Mouse (Mus musculus) gastrocnemius, adult 8-10 months (tissue): Measurements from ENCODE around the gene Nmur2. TPM values are rescaled to one million over a fixed set of nuclear protein-coding genes. Genes with fewer than 3 reads are reported as not detected.

Experiments
- DNase-seq, 2 experiments: peaks; one replicate each; pipeline ENCODE4 v3.0.0; 2022; ENCODE audit warnings: low spot score in 2 of 2
- total RNA-seq, 4 experiments: library from RNA; stranded (reverse); gene quantifications; 2 replicates each; pipeline ENCODE4 v1.2.4; 2022

Gene Nmur2
- total RNA-seq: not detected

DNA sequence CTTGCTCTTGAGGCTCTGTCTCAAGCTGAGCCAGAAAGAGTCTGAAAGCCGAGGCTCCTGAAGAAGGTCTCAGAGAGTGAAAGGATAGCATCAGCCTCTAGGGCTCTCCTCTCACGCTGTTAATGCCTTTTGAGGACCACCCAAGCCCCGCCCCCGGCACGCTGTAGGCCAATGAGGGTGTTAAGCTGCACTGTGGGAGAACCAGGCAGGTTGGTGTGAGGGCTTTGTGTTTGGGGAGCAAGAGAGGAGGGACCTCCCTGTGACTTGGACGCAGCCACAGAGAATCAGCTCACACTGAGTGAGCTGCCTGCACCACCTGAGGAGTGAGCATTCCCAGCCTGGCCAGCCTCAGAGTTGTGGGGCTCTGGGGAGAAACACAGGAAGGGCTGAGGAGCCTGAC is at the start of gene Nmur2:
Gene Nmur2 (minus strand): TSS at position 94 of the 400 bp plus-strand sequence.
- no peak for DNase-seq

GRCm38 (mm10) chr11:56089127-56089689 is 48.4 kb upstream of the Nmur2 start:
- no peak for DNase-seq

GRCm38 (mm10) chr11:56072131-56072530 is 31.3 kb upstream of the Nmur2 start:
- no peak for DNase-seq

DNA sequence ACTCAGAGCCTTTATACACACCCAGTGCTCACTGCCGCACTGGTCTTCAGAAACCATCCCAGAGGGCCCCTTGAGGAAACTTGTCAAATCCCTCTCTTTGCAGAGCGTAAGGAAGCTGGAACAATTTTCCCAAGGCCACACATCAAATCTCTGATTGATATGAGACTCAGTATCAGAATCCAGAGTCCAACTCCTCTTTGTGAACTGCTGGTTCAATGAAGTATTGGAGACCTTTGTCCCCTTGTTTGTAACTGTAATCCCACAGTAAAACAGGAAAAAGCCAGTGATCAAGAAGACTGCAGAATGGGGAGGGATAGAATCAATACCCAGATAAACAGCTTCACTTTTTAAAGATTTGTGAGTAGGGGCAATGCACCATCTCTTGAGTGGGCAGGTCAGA is 28.8 kb upstream of the Nmur2 start:
- DNase-seq: no peak

GRCm38 (mm10) chr11:56065147-56065546 is 24.3 kb upstream of the Nmur2 start:
- DNase-seq: no peak

- no peak for DNase-seq
Measured at GRCm38 (mm10) chr11:56064575-56064974, 23.8 kb upstream of the Nmur2 start.

DNA sequence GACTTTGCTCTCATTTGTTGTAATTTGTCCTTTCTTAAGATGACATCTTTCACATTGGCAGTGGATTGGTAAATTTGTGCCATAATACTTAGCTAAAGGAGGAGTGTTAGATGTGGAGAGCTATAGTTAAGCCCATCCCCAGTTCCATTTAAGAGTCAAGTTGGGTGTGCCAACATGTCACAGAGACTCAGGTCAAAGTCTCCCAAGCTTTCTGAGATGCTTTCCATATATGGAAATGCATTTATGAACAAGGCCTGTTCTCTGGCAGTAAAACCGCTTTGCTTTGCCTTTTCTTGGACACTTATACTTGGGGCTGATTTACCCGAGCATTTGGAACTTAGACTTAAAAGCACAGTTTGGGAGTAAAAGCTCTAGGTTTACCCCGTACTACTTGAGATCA is 18.4 kb upstream of the Nmur2 start:
- DNase-seq: no peak

- no peak for DNase-seq
Measured at GRCm38 (mm10) chr11:56054439-56054838, 13.6 kb upstream of the Nmur2 start.

- no peak for DNase-seq
Measured at GRCm38 (mm10) chr11:56026854-56027253, 14.0 kb downstream of the Nmur2 start.

DNA sequence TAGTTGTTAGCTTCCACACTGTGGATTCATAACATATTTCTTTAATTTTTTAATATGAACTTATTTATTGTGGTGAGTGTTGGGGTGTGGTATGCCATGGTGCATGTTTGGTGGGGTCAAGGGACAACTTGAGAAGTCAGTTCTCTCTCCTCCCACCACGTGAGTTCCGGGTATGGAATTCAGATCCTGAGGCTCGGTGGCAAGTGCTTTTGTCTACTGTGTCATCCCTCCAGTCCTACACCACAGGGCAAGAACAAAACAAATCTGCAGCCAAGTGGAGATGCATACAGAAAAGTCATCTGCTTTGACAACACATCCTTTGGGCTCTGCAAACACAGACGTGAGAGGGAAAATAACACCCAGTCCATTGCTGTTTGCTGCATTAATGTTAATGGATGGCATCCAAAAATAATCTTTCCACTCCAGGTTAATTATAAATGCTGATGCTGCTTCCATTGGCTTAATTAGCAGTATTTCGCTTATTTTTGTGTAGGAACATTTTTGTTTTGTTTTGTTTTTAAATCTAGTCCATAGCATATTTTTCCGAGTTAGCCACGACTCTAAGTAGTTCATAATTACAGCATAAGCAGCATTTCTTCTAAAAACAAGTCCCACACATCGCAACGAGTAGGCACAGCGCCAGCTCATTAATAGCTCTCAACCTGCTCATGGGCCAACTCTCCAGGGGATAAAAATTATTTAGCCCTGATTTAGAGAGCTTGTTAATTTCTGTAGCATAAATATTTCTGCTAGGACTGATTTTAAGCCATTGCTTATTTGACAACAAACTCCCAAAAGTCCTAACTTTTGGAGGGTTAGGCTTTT is 14.9 kb downstream of the Nmur2 start:
- DNase-seq: no peak

DNA sequence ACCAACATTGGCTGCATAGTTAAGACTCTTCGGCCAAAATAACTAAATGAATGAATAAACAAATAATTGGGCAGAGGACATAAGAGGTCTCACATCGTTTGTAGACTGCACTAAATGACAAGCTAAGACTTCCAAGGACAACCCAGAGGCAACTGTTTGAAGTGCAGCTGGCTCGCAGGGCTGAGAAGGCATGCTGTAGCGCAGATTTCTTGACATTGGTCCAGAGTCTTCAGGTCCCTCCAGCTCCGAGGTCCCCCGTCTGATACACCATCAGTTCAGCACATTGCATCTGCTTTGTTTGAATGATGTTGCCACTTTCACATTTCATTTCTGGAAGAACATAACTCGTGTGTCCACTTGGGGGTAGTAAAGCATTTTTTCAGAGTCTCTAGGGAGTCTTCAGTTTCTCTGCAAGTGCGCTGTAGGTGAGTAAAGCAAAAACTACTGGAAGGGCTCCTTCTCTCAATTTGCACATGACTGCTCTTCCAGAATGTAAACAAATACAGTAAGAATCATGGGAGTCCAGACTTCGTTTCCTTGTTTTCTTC is 27.2 kb downstream of the Nmur2 start:
- DNase-seq: no peak

DNA sequence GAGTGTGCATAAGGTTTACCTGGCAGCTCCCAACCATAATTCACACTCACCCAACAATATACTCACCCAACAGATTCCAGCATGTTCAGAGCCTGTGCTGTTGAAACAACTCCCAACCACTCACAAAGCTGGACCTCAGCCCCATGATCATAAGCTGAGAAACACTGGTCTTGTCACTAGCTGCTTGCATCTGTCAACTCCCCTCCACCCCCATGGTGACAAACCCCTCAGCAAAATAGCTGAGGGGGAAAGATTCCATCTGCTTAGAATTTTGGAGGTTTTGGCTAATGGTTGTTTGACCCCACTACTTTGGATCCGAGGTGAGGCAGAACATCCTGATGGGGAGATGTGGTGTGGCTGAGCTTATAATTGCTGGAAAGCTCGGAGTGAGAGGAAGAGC is 28.4 kb downstream of the Nmur2 start:
- DNase-seq: no peak

DNA sequence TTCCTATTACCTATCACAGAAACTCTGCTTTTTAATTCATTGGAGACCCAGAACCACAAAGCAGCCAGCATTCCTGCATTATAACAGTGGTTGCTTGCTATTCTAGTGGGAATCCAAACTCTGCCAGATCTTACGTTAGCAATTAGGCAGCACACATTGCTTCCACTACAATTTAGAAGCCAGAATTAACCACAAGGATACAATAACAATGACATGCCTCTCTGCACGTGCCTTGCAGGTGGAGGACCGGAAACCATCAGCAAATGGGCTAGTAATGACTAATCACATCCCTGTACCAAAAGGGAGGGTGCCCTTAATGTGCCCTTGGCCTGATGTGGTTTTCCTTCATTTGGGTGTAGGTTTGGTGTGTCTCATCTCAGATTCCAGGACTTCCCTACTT is 32.5 kb downstream of the Nmur2 start:
- DNase-seq: no peak

DNA sequence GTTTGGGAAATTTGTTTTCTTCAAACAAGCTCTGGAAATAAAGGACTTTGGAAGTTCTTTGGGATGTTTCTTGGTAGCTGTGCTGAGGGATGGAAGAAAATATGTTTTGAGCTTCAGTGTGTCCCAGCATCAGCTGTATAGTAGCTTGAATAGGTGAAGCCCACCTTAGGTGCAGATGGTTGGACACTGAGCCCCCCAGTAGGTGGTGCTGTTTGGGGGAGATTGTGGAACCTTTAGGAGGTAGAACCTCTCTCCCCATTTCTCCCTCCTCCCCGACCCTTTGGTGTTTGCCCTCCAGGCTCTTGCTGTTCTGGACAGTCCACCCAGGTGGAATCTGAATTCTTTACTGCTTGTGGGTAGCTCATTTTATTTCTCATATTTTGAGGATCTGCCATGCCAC is 48.0 kb downstream of the Nmur2 start:
- no peak for DNase-seq

DNA sequence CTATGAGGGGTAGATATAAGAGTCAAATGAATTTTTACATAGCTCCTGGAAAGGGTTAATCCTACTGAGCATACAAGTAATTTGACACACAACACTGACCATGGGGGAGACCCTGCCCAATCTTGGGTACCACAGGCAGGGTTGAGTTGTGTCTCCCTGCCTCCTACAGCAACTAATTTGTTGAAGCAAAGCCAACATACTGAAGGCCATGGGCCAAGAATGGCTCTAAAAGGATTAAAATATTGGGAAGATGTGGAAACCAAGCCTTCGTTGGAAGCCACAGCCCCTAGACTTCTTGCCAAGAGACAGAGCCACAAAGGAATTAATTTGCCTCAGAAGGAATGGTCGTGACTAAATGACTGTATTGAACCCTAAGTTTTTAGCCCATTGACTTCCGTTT is 48.7 kb downstream of the Nmur2 start:
- no peak for DNase-seq

DNA sequence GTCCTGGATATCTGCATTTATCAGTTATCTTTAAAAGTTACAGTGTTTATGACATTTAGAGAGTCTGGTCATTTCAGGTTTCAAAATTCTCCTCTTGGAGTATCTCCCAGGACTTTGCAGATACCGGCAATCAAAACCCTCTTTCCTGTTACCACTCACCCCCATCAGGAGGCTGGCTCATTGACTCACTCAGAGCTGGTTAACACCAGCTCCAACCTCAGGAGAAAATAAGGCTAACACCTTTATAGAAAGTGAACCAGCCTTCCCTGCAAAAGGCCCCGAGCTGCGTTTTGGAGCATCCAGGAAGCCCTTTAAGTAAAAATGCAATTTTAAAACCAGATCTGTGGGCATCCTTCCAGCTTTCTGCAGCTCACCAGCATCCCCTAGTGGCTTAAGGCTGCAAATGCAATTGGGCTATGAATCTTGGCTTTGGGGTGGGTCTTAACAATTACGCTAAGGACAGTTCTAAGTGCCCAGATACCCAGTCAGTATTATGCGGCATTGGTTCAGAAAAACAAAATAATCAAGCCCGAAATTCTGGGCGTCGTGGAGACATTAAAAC is 49.2 kb downstream of the Nmur2 start:
- no peak for DNase-seq

DNA sequence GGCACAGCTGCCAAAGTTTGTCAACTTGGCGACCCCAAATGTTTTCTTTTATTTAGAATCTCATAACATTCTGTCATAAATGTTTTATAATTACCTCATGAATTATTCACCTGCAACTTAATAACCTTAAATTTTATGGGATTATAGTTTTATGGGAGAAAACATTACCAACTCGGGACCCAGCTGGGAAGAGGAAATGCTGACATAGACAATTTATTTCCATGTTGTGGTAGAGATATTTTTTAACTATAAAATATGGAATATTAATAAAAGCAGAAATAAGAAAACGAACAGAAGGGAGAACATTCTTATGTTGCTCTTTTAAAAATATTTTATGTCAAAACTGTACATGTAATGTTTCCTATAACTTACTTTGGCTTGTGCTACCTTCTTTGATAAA is 56.2 kb downstream of the Nmur2 start:
- DNase-seq: no peak

DNA sequence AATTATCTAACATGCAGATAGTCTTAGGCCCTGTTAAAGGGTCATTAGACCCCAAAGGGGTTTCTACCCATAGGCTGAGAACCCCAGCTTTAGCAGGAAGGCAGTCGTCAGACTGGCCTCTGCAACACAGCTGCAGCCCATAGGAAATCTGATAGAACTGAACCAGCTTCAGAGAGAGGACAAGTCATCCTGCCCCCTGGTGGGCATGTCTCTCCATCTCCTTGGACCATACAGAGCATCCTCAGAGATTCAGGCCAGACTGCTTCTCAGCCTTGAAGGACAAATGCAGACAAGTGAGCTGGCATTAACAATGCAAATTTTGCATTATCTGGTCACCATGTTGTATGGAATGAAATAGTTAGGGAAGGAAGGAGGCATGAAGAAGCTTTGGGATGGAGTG is 59.2 kb downstream of the Nmur2 start:
- no peak for DNase-seq

DNA sequence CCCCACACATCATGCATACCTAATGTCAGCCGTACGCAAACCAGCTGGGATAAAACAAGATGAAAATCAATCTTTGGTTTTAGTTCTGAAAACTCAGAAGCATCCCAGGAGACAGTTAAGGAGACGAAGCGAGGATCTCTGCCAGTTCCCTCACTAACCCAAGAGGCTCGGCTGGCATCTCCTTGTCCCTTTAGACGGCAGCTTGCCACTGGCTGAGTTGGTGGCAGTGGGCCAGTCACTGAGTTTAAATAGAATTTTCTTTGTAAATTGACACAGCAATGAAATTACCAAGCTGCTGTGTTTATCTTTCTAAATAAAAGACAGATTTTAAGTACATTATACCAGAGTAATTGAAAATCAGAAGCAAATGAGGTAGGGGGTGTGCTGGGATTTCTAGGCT is 62.7 kb downstream of the Nmur2 start:
- DNase-seq: no peak
